In the genomic region with DNA sequence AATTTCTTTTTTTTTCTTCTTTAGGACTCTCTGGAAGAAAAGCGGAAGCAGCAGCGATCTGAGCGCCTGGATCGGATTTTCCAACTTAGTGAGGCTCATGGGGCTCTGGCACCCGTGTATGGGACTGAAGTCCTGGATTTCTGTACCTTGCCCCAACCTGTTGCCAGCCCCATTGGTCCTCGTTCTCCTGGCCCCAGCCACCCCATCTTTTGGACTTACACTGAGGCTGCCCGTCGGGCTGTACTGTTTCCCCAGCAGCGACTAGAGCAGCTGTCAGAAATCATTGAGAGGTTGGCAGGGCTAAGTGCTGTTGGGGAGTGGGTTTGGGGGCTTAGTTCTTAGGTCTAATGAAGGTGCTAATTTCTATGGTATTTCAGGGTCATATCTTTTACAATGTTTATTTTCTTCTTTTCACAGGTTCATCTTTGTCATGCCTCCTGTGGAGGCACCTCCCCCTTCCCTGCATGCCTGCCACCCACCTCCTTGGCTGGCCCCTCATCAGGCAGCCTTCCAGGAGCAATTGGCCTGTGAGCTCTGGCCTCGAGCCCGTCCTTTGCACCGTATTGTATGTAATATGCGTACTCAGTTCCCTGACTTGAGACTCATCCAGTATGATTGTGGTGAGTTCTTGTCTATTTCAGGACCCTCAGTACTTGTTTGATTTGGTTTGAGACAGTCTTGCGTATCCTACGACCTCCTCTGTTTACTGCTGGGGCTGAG, we compare ENCODE assay signal across 12 mouse cellular contexts. TPM values are rescaled to one million over a fixed set of nuclear protein-coding genes. Genes with fewer than 3 reads are reported as not detected.
DNase-seq lines count a peak whose midpoint lies in the region; ATAC-seq and TF ChIP-seq lines count a peak whose summit lies in the region.
"Had no signal": no experiment of that assay in that cellular context is flagged by ENCODE, and none has a peak within 500 bp of the region (broad histone marks: within the 10 kb centered on the region; RNA-seq: fewer than 3 reads in every experiment).

No protein-coding gene starts in this region.

- H3K27me3 ChIP-seq in hindbrain, postnatal 0 days (ENCODE audit: insufficient read depth, low read length), result no peaks in the 10 kb centered on the region
- no peaks in the 10 kb centered on the region for H3K27me3 ChIP-seq in hindbrain, embryonic 12.5 days
- H3K27me3 ChIP-seq: embryonic facial prominence, embryonic 15.5 days; limb, embryonic 12.5 days had no signal

- ATAC-seq in hindbrain, postnatal 0 days, result no peak
- no peak for ATAC-seq in hindbrain, embryonic 12.5 days (ENCODE audit: low FRiP score)
- ATAC-seq: intestine, embryonic 16.5 days had no signal

- no peak overlapping the region for H3K27ac ChIP-seq in hindbrain, postnatal 0 days
- no peak overlapping the region for H3K27ac ChIP-seq in hindbrain, embryonic 12.5 days
- H3K27ac ChIP-seq: embryonic facial prominence, embryonic 15.5 days; limb, embryonic 12.5 days had no signal

- H3K36me3 ChIP-seq in hindbrain, postnatal 0 days (ENCODE audit: insufficient read depth, low read length), result peaks cover 69% of the 10 kb centered on the region
- peaks cover 77% of the 10 kb centered on the region for H3K36me3 ChIP-seq in hindbrain, embryonic 12.5 days

- WGBS in hindbrain, postnatal 0 days, result 66% methylated on average over 15 of the region's 15 CpGs
- 91% methylated on average over 15 of the region's 15 CpGs for WGBS in hindbrain, embryonic 12.5 days

- H3K4me3 ChIP-seq in hindbrain, postnatal 0 days (ENCODE audit: low read length), result no peak overlapping the region
- no peak overlapping the region for H3K4me3 ChIP-seq in hindbrain, embryonic 12.5 days
- H3K4me3 ChIP-seq: embryonic facial prominence, embryonic 15.5 days; limb, embryonic 12.5 days had no signal

- no peaks in the 10 kb centered on the region for H3K9me3 ChIP-seq in hindbrain, postnatal 0 days (ENCODE audit: low read length)
- H3K9me3 ChIP-seq in hindbrain, embryonic 12.5 days (replicated peaks), result no peaks in the 10 kb centered on the region
- H3K9me3 ChIP-seq: embryonic facial prominence, embryonic 15.5 days; limb, embryonic 12.5 days had no signal

- no peak for TF ChIP-seq CTCF in hindbrain, postnatal 0 days (IDR thresholded peaks at IDR 0.05; ENCODE audit: low read depth)

- H3K4me1 ChIP-seq in hindbrain, postnatal 0 days (ENCODE audit: insufficient read depth, low read length), result no peaks in the 10 kb centered on the region
- no peaks in the 10 kb centered on the region for H3K4me1 ChIP-seq in hindbrain, embryonic 12.5 days
- H3K4me1 ChIP-seq: embryonic facial prominence, embryonic 15.5 days; limb, embryonic 12.5 days had no signal

- DNase-seq in adrenal gland, postnatal 10 days, result peak; percentile 77
- no peak for DNase-seq in adrenal gland, postnatal 4 days (ENCODE audit: low spot score in 2 of 2)
- peak; percentile 61 for DNase-seq in hindbrain, postnatal 0 days (ENCODE audit: low spot score)
- DNase-seq in Muller cell, postnatal 12 days (ENCODE audit: inconsistent ontology term), result peak; percentile 75
- DNase-seq in cerebellum, postnatal 14 days, result peak; percentile 92 to 95
- no peak for DNase-seq in embryo, embryonic 10 days (ENCODE audit: low spot score)
- no peak for DNase-seq in retina, embryonic 14.5 days (ENCODE audit: low spot score)
- DNase-seq: lung, embryonic 14.5 days had no signal

- no peak overlapping the region for H3K9ac ChIP-seq in hindbrain, postnatal 0 days (replicated peaks; ENCODE audit: low read length)
- no peak overlapping the region for H3K9ac ChIP-seq in hindbrain, embryonic 12.5 days
- H3K9ac ChIP-seq: embryonic facial prominence, embryonic 15.5 days; limb, embryonic 12.5 days; lung, embryonic 14.5 days had no signal

- H3K4me2 ChIP-seq in hindbrain, postnatal 0 days (ENCODE audit: low read depth, low read length), result no peak overlapping the region
- no peak overlapping the region for H3K4me2 ChIP-seq in hindbrain, embryonic 12.5 days (replicated peaks)
- H3K4me2 ChIP-seq: embryonic facial prominence, embryonic 15.5 days; limb, embryonic 12.5 days; lung, embryonic 14.5 days had no signal

RNA-seq across cellular contexts. Expression of gene Tmem265, which starts 11.9 kb away (rescaled TPM):
- not detected for total RNA-seq in adrenal gland, postnatal 10 days (2021)
- total RNA-seq in adrenal gland, postnatal 4 days (2021), result not detected
- 5.7 and 20.5 TPM in 2 replicates for total RNA-seq in hindbrain, postnatal 0 days (2014; rRNA removed)
- 7.1 and 9.2 TPM in 2 replicates for polyA plus RNA-seq in hindbrain, postnatal 0 days (2015; fragmentation: Nextera tagmentation; extraction: Ambion mirVana)
- 5.4 and 6.3 TPM in 2 replicates for polyA plus RNA-seq in hindbrain, embryonic 12.5 days (2016; fragmentation: Nextera tagmentation; extraction: Ambion mirVana)

RNA-seq across cellular contexts. Expression of gene Phkg2, which starts 23.9 kb away (rescaled TPM):
- 10 to 100 TPM; 33.0 to 37.9 TPM for total RNA-seq in adrenal gland, postnatal 10 days (2021)
- 10 to 100 TPM; 49.3 to 60.9 TPM for total RNA-seq in adrenal gland, postnatal 4 days (2021)
- total RNA-seq in hindbrain, postnatal 0 days (2014; rRNA removed), result 63.1 and 71.4 TPM in 2 replicates
- polyA plus RNA-seq in hindbrain, postnatal 0 days (2015; fragmentation: Nextera tagmentation; extraction: Ambion mirVana), result 58.2 and 65.0 TPM in 2 replicates
- polyA plus RNA-seq in hindbrain, embryonic 12.5 days (2016; fragmentation: Nextera tagmentation; extraction: Ambion mirVana), result 49.1 and 50.8 TPM in 2 replicates

RNA-seq across cellular contexts. Expression of gene Gm42715, which starts 29.9 kb away (rescaled TPM):
- total RNA-seq in adrenal gland, postnatal 10 days (2021), result 10 to 100 TPM; 17.9 to 28.8 TPM
- total RNA-seq in adrenal gland, postnatal 4 days (2021), result 10 to 100 TPM; 26.4 to 27.5 TPM
- total RNA-seq in hindbrain, postnatal 0 days (2014; rRNA removed), result 18.9 and 27.6 TPM in 2 replicates
- 11.1 and 11.2 TPM in 2 replicates for polyA plus RNA-seq in hindbrain, postnatal 0 days (2015; fragmentation: Nextera tagmentation; extraction: Ambion mirVana)
- 16.7 and 16.9 TPM in 2 replicates for polyA plus RNA-seq in hindbrain, embryonic 12.5 days (2016; fragmentation: Nextera tagmentation; extraction: Ambion mirVana)

RNA-seq across cellular contexts. Expression of gene Srcap, which starts 37.5 kb away (rescaled TPM):
- 10 to 100 TPM; 70.0 to 94.2 TPM for total RNA-seq in adrenal gland, postnatal 10 days (2021)
- 100 to 1,000 TPM; 111 to 118 TPM for total RNA-seq in adrenal gland, postnatal 4 days (2021)
- 49.0 and 174 TPM in 2 replicates for total RNA-seq in hindbrain, postnatal 0 days (2014; rRNA removed)
- 29.4 and 29.7 TPM in 2 replicates for polyA plus RNA-seq in hindbrain, postnatal 0 days (2015; fragmentation: Nextera tagmentation; extraction: Ambion mirVana)
- 90.8 and 96.2 TPM in 2 replicates for polyA plus RNA-seq in hindbrain, embryonic 12.5 days (2016; fragmentation: Nextera tagmentation; extraction: Ambion mirVana)

RNA-seq across cellular contexts. Expression of gene Ccdc189, which starts 39.1 kb away (rescaled TPM):
- total RNA-seq in adrenal gland, postnatal 10 days (2021), result 1 to 10 TPM; 8.0 to 9.2 TPM
- total RNA-seq in adrenal gland, postnatal 4 days (2021), result 10 to 100 TPM; 11.9 to 13.5 TPM
- total RNA-seq in hindbrain, postnatal 0 days (2014; rRNA removed), result 9.0 and 10.9 TPM in 2 replicates
- 9.2 and 11.2 TPM in 2 replicates for polyA plus RNA-seq in hindbrain, postnatal 0 days (2015; fragmentation: Nextera tagmentation; extraction: Ambion mirVana)
- 13.0 and 17.0 TPM in 2 replicates for polyA plus RNA-seq in hindbrain, embryonic 12.5 days (2016; fragmentation: Nextera tagmentation; extraction: Ambion mirVana)

Comparison
In these comparisons a context has a peak if more than half of its experiments do, and no peak if none do; other contexts are left out.
1. DNase-seq: peak in adrenal gland, postnatal 10 days (single experiment), hindbrain, postnatal 0 days (single experiment), Muller cell, postnatal 12 days (single experiment) and cerebellum, postnatal 14 days (2 of 2); none in adrenal gland, postnatal 4 days (0 of 2), embryo, embryonic 10 days (single experiment) and retina, embryonic 14.5 days (single experiment).